Mouse (Mus musculus) lung, postnatal 36 days (tissue): ENCODE results near the gene Nf1.

Source experiments
- DNase-seq: peaks from one replicate; pipeline ENCODE4 v3.0.0; 2022; ENCODE audit warnings: mixed read lengths

The Nf1 gene

DNA sequence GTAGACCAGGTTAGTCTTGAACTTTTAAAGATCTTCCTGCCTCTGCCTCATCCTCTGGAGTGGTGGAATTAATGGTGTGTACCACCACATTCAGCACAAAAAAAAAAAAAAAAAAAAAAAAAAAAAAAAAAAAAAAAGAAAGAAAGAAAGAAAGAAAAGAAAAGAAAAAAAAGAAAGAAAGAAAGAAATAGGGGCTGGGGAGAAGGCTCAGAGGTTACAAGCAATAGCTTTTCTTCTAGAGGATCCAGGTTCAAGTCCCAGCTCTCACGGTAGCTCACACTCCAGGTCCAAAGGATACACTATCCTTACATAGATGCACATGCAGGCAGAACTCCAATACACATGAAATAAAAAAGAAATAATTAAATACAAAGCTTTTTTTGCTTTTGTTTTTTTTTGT is 9.9 kb upstream of the Nf1 start:
- DNase-seq: no peak

DNA sequence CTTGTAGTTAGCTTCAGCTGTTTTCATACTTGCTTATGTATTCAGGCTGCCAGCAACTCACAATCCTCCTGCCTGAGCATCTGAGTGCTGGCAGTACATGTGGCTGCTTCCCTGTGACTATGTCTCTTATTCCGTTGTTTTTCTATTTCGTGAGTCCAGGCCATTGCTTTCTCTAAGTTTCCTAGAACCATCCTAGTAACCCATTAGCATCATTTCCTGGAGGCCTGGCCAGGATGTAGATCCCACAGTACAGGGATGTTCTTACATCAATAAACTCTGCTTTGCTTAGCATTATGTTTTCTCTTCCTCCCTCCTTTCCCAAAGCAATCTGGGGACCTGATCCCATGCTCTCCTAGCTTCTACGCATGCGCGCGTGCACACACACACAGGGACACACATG is 4.4 kb upstream of the Nf1 start:
- DNase-seq: peak; percentile 15

- peak; percentile 42 for DNase-seq
Measured at GRCm38 (mm10) chr11:79336722-79337267, 2.7 kb upstream of the Nf1 start.

- peak; percentile 9 for DNase-seq
Measured at GRCm38 (mm10) chr11:79338621-79339020, 872 bp upstream of the Nf1 start.

- DNase-seq: peak; percentile 31
Measured at GRCm38 (mm10) chr11:79339808-79340781, 602 bp downstream of the Nf1 start.

GRCm38 (mm10) chr11:79356995-79357394 is 17.5 kb downstream of the Nf1 start:
- no peak for DNase-seq

DNA sequence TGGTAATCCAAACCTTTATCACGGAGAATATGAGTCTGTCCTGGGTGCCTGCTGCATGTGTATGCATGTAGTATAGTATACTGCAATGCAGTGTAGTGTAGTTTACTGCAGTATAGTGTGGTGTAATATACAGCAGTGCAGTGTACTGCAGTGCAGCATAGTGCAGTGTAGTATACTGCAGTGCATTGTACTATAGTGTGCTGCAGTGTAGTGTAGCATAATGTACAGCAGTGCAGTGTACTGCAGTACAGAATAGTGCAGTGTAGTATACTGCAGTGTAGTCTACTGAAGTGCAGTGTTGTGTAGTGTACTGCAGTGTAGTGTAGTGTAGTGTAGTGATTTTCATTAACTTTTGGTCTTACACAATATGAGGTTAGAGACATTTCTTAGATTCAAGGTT is 17.9 kb downstream of the Nf1 start:
- no peak for DNase-seq

DNA sequence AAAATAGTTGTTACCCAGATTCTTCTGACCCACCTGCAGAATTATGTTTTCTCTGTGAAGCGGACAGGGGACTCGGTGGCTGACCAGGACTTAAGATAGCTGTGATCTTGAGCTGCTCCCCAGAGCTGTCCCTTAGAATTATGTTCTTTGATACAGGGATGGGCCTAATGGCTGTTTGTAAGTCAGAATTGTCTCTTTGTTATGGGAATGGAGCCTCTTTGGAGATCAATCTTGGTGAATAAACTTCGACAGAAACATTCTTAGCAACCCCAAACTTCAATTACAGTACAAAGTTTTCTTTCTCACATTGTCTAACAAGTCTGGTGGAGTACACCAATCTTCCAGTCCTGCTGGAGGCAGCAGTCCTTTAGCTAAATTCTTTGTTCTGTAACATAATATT is 25.5 kb downstream of the Nf1 start:
- DNase-seq: no peak

GRCm38 (mm10) chr11:79366284-79366683 is 26.8 kb downstream of the Nf1 start:
- no peak for DNase-seq

GRCm38 (mm10) chr11:79373031-79373430 is 33.5 kb downstream of the Nf1 start:
- no peak for DNase-seq

- DNase-seq: peak; percentile 95
Measured at GRCm38 (mm10) chr11:79398336-79398735, 58.8 kb downstream of the Nf1 start.

- peak; percentile 24 for DNase-seq
Measured at GRCm38 (mm10) chr11:79403625-79404319, 64.3 kb downstream of the Nf1 start.

- peak; percentile 32 for DNase-seq
Measured at GRCm38 (mm10) chr11:79413761-79414513, 74.4 kb downstream of the Nf1 start.

DNA sequence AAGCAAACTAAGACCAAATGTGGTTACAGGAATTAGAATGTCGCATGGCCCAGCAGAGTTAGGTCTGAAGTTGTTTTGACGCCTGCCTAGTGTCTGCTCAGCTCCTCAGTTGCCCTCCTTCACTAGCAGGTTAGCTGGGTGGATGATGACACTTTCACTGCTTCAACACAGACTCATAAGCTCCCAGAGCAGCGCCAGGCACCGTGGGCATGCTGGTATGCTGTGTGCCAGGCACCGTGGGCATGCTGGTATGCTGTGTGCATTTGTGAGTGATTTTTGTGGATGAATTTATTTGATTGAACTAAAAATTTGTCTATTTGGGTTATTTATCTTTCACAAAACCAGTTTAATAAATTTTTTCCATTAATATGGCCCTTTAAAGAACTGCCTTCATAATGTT is 83.0 kb downstream of the Nf1 start:
- DNase-seq: no peak

DNA sequence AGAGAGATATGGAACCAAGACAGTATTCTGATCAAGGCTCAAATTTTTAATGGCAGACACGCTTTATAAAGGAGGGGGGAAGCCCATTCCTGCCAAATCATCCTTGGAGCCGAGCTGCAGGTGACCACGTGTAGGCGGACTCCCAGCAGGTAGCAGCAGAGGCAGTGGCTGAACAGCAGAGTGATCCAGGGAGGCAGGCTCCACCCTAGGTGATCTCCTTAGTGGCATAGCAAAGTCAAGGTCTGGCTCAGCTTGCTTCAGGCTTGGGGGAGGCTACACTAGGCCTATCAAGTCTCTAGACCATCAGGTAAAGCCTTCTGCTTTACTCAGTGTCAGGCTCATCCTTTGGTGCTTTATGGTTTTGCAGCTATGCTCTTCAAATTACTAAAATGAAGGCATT is 87.1 kb downstream of the Nf1 start:
- no peak for DNase-seq

DNA sequence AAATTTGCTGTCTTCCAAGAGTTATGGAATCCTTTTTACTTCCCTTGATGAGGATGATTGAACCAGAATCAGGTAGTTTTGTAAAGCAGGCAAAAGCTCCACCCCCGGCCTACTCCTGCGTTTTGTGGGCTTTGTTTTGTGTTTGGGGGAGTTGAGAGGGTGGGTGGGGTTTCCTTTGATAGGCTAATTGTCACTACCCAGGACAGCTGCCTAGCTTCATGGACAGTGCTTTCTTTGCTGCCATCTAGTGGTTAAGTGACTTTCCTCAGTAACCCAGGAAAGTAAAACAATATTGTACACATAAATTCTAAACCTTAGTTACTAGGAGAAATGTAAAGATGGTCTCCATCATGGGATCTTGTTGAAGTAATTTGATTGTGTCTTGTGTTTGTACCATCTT is 88.1 kb downstream of the Nf1 start:
- DNase-seq: peak; percentile 80

DNA sequence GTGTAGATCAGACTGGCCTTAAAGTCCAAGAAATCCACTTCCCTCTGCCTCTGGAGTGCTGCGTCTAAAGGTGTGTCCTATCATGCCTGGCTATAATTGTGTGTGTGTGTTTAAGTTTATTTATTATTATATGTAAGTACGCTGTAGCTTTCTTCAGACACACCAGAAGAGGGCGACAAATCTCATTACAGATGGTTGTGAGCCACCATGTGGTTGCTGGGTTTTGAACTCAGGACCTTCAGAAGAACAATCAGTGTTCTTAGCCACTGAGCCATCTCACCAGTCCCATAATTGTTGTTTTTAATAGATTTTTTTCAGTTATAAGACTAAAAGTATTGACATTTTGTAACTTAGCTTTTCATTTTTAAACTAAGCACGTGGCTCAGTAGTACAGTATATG is 95.8 kb downstream of the Nf1 start:
- DNase-seq: no peak

- no peak for DNase-seq
Measured at GRCm38 (mm10) chr11:79448361-79448760, 108.9 kb downstream of the Nf1 start.

GRCm38 (mm10) chr11:79452966-79453365 is 113.5 kb downstream of the Nf1 start:
- DNase-seq: no peak

- DNase-seq: no peak
Measured at GRCm38 (mm10) chr11:79457928-79458327, 118.4 kb downstream of the Nf1 start.

- DNase-seq: no peak
Measured at GRCm38 (mm10) chr11:79459846-79460245, 120.4 kb downstream of the Nf1 start.

DNA sequence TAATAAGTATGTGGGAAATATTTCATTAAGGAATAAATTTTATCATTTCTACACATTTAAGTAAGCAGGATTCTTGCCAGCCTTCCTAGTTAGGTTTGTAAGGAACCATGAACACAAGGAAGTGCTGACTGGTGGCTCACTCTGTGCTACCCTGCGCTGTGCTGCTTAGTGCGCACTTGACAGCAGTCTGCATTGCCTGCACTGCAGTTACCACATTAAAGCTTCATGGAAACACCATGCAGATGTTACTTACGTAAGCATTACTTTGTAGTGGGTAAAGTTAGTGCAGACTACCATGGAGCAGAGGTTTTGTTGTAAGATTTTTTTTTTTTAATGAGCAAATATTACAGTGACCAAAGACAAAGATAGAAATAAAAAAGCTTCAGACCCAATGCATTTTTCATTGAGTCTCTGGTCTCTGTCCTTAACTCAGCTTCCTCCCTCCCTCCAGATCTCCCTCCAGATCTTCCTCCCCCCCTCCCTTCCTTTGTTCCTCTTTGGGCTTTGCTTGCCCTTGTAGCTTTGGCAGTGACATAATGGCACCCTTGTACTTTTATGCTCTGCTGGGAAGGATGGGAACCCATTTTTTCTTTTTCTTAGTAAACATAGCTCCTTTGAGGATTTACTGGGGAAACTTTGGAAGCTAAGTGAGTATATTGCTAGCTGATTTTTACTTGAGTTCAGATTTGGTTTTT is 121.4 kb downstream of the Nf1 start:
- DNase-seq: no peak
